Mouse (Mus musculus): ENCODE data around the gene Appl2.

- no peak for TF ChIP-seq CTCF (IDR thresholded peaks at IDR 0.05; ENCODE audit: control insufficient read depth, insufficient read depth, insufficient read length)
- TF ChIP-seq USF1 (IDR thresholded peaks at IDR 0.05; ENCODE audit: low read depth) = no peak
- TF ChIP-seq MAX (IDR thresholded peaks at IDR 0.05) = no peak
- no peak for TF ChIP-seq CEBPB (IDR thresholded peaks at IDR 0.05; ENCODE audit: low read depth)
- no peak for TF ChIP-seq MYOG (IDR thresholded peaks at IDR 0.05; ENCODE audit: control insufficient read depth, extremely low read depth, insufficient read length)
- no peak for TF ChIP-seq MYOD1 (IDR thresholded peaks at IDR 0.05; ENCODE audit: control insufficient read depth, insufficient read length, low read depth)
- TF ChIP-seq FOSL1 (IDR thresholded peaks at IDR 0.05; ENCODE audit: insufficient read depth, low read length, poor library complexity, severe bottlenecking) = no peak
These were observed 43.8 kb upstream of the Appl2 start for GRCm38 (mm10) chr10:83692175-83692895.

All from C2C12 (cell line).